Mouse (Mus musculus) cerebellum, postnatal 4 days (tissue): Measurements from ENCODE around the gene Pilrb2.
"Not testable (repeated sequence)": the region's sequence is repeated elsewhere in the genome, so short reads cannot be mapped to it uniquely, and the experiment has no call there.

ENCODE experiments used
- DNase-seq, 2 experiments: peaks; one replicate each; pipeline ENCODE4 v3.0.0; 2022; ENCODE audit warnings: low spot score in 2 of 2, mixed read lengths in 1 of 2

Pilrb2 gene

DNA sequence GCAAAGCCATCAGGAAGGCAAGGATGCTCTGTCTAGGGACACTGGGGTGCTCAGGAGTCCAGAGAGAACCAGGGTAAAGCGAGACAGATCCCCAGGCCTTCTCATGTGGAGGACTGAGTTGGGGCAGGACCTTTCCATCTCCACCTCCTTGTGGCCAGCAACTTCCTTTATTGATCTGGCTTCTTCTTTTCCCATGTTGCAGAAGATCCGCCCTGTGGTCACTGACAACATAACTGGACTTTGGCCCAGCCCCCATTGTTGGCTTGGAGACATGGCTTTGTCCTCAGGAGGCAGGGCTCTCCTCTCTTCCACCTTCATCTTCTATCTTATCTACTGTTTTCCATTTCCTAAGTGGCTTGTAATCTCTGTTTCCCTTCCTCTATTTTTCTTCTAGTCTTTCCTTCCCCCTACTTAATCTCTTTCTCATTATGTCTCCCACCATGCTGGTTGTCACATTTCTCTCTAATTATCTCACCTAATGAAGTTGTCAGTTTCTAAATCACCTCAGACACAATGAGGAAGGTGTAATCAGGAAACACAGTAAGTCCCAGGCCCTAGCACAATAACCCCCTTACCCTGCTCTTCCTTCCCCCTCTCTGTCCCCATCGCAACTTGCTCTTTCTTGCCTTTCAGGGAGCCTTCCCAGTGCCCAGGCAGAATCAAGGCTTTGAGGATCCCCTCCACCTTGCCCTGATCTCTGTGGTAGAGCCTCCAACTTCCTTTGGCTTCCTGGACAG is at the start of gene Pilrb2:
TSS of gene Pilrb2 (minus strand) at position 172 of the 737 bp plus-strand sequence.
- DNase-seq, result not testable (repeated sequence)

GRCm38 (mm10) chr5:137915550-137915949 is 43.9 kb upstream of the Pilrb2 start:
- no peak for DNase-seq

DNA sequence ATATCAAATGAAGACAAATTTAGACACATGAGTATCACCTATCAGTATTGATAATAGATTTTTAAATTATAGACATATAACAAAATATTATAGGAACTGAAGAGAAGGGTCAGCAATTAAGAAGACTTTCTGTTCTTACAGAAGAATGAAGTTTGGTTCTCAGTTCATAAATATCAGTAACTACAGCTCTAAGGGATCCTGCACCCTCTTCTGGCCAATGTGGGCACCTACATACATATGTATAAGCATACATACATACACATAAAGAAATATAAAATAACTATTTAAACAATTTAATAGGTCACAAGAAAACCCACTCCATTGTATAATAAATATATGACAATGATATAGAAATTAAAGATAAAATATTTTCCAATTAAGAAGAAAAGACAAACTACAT is 42.9 kb upstream of the Pilrb2 start:
- DNase-seq, result no peak

DNA sequence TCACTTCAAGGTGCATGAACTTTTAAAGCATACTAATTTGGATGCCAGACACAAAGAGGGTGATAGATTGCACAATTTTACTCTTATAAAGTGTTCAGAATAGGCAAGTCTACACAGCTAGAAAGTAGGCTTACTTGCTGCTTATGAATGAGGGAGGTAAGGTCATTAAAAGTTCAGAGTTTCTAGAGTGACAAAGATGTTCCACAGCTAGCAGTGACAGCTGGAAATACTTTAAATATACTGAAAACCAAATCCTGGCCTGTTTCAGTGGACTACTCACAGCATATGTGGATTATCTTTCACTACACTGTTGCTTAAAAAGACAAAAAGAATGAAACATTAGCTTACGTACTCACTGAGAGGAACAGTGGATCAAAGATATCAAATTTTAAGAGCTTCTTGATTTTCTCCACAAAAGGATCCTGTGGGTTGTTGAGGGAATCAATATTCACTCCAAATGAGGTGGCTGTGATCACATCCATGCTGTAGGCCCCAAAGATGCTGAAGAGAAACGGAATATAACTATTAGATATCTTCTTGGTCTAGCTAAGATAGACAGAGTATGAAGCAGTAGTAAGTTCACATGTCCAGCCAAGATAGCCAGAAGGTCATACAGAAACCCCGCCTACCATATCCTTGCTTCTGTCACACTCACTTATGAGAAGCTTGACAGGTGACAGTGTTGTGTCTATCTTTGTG is 38.1 kb upstream of the Pilrb2 start:
- no peak for DNase-seq

- DNase-seq, result no peak
Measured at GRCm38 (mm10) chr5:137897812-137898211, 26.2 kb upstream of the Pilrb2 start.

- no peak for DNase-seq
Measured at GRCm38 (mm10) chr5:137892954-137893353, 21.3 kb upstream of the Pilrb2 start.

DNA sequence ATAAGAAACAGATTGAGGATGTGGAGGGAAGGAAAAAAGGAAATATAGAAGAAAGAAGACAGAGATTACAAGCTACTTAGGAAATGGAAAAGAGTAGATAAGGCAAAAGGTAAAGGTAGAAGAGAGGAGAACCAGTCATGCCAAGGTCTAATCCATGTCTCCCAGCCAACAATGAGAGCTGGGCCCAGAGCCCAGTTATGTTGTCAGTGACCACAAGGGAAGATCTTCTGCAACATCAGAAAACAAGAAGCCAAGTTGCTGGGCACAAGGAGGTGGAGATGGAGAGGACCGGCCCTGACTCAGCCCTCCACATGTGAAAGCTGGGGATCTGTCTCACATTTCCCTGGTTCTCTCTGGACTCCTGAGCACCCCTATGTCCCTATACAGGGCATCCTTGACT is 16.1 kb upstream of the Pilrb2 start:
- no peak for DNase-seq

DNA sequence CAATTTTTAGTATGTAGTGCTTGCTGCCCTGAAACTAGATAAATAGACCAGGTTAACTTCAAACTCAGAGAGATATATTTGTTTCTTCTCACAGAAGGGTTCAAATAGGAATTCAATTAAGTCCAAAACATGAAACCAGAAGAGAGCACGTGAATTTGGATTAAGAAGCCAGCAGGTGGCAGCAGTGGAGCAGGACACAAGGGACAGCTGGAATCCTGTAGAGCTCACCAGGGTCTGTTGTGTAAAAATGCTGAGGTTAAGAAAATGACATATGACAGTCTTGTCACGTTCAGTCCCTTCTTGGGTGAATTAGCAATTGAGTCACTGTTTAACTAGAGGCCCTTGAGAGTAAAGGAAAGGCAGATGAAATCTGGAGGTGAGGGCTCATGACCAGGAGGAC is 14.3 kb upstream of the Pilrb2 start:
- peak in 1 of 2 experiments; percentile 34 for DNase-seq

DNA sequence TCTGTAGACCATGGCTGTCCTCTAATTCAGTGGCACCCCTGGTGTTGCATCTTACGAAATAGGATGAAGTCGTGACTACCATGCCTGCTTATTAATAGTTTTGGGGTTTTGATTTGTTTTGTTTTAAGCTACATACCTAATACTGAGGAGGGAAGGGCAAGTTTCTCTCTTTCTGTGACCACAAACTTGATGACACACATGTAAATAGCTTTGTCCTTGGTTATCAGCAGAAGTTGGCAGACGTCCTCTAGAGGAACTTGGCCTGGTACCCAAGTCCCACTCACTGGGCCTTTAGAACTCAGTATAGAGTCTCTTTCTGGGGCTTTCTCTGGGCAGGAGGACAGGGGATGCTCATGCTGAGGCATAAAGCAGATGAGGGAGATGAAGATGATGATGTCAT is 11.7 kb upstream of the Pilrb2 start:
- DNase-seq, result no peak

GRCm38 (mm10) chr5:137882922-137883321 is 11.3 kb upstream of the Pilrb2 start:
- no peak for DNase-seq

DNA sequence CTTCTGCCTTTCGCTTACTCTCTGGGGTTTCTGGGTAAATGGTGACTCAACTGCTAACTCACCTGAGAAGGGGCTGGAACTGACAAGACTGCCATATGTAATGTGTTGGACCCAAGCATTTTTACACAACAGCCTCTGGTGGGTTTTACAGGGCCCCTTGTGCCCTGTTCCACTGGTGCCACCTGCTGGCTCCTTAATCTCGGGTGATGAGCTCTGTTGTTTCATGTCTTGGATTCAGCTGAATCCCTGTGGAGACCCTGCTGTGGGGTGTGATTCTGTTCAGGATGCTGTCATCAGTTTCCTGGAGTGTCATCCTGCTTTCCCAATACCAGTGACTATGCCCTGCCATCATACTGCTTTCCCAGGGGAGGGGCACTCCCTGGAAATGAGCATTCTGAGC is 6.2 kb upstream of the Pilrb2 start:
- no peak for DNase-seq

- DNase-seq, result no peak
Measured at GRCm38 (mm10) chr5:137875054-137875453, 3.4 kb upstream of the Pilrb2 start.

- DNase-seq, result not testable (repeated sequence)
Measured at GRCm38 (mm10) chr5:137872381-137872702, 727 bp upstream of the Pilrb2 start.

DNA sequence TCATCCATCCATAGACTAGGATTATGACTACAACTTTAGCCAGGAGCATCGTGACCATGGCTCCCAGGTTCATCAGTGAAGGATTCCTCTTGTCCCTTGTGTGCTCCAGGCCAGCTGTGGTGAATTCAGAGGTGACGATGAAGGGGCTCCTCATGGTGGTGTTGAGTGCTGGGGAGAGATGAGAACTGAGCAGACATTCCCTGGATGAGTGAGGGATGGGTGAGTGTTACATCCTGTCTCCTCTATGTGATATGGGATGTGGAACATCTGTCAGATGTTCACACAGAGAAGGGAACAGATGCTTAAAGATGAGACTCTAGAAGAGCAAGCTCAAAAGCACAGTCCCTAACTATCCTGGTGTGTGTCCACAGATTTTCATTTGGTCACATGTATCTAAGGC is 3.0 kb downstream of the Pilrb2 start:
- not testable (repeated sequence) for DNase-seq

GRCm38 (mm10) chr5:137864008-137864407 is 7.6 kb downstream of the Pilrb2 start:
- not testable (repeated sequence) for DNase-seq

- DNase-seq, result not testable (repeated sequence)
Measured at GRCm38 (mm10) chr5:137857960-137858710, 13.5 kb downstream of the Pilrb2 start, which contains the start of gene Pilrb1. Gene Pilrb1, minus strand, starts transcription at chr5:137858106.

GRCm38 (mm10) chr5:137856870-137857269 is 14.7 kb downstream of the Pilrb2 start:
- not testable (repeated sequence) for DNase-seq

GRCm38 (mm10) chr5:137854907-137855306 is 16.7 kb downstream of the Pilrb2 start:
- not testable (repeated sequence) for DNase-seq

- not testable (repeated sequence) for DNase-seq
Measured at GRCm38 (mm10) chr5:137850313-137850712, 21.3 kb downstream of the Pilrb2 start.

- DNase-seq, result not testable (repeated sequence)
Measured at GRCm38 (mm10) chr5:137837110-137837509, 34.5 kb downstream of the Pilrb2 start.

- DNase-seq, result no peak
Measured at GRCm38 (mm10) chr5:137836611-137837010, 35.0 kb downstream of the Pilrb2 start.

DNA sequence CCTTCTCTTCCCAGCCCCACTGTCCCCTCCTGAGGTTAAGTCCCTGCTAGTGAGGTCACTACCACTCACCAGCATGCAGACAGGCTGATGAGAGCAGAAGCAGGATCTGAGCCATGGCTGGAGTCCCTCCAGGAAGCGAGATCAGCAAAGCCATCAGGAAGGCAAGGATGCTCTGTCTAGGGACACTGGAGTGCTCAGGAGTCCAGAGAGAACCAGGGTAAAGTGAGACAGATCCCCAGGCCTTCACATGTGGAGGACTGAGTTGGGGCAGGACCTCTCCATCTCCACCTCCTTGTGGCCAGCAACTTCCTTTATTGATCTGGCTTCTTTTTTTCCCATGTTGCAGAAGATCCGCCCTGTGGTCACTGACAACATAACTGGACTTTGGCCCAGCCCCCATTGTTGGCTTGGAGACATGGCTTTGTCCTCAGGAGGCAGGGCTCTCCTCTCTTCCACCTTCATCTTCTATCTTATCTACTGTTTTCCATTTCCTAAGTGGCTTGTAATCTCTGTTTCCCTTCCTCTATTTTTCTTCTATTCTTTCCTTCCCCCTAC is 35.6 kb downstream of the Pilrb2 start, which contains the start of gene Pilra:
TSS of gene Pilra (minus strand) at position 316 of the 555 bp plus-strand sequence.
- DNase-seq, result not testable (repeated sequence)
